Mouse (Mus musculus): ENCODE data around the gene Olfr362.
"Not testable (repeated sequence)": the region's sequence is repeated elsewhere in the genome, so short reads cannot be mapped to it uniquely, and the experiment has no call there.

Olfr362 gene

GRCm38 (mm10) chr2:37117810-37118209 is at the start of gene Olfr362:
Olfr362 (minus strand) TSS chr2:37117910.
- DNase-seq, result no peak

- no peak for DNase-seq
Observed at GRCm38 (mm10) chr2:37139022-37139421, 21.3 kb upstream of the Olfr362 start, which contains the start of gene Olfr364-ps1. Olfr364-ps1 (plus strand) TSS chr2:37139322.

- DNase-seq, result not testable (repeated sequence)
Observed at GRCm38 (mm10) chr2:37089190-37089589, 28.5 kb downstream of the Olfr362 start, which contains the start of gene Olfr361. Olfr361 (minus strand) TSS chr2:37089290.

- DNase-seq, result no peak
Observed at GRCm38 (mm10) chr2:37065446-37065845, 52.3 kb downstream of the Olfr362 start, which contains the start of gene Olfr360. Olfr360 (plus strand) TSS chr2:37065746.
